Mouse (Mus musculus): ENCODE results near the gene Me3. TPM values are rescaled to one million over a fixed set of nuclear protein-coding genes. Genes with fewer than 3 reads are reported as not detected.

Me3 gene
- polyA plus RNA-seq, 1 experiment from 2014 or later = 2.2 TPM

DNA sequence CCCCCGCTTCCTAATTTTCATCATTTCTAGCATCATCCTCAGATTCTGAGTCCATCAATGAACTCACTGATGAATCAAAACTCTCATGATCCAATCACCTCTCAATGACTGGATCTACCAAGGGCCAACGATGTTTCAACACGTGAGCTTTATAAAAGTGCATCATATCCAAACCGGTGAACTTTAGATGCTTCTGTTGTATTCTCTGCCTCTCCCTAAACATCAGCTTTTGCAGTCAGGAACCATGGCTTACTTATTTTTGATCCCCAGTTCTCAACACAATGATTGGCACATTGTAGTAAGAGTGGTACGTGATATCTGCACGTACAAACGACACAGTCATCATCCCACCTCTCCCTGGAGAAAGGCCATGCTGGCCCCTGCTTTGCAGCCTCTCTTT is 204.5 kb downstream of the Me3 start:
- H3K9ac ChIP-seq (replicated peaks; ENCODE audit: low read depth, low read length) = no peak overlapping the region
- H3K27me3 ChIP-seq (ENCODE audit: control insufficient read depth, insufficient read depth, low read length) = no peaks in the 10 kb centered on the region
- no peaks in the 10 kb centered on the region for H3K9me3 ChIP-seq (ENCODE audit: control insufficient read depth, low read depth, low read length)
- ATAC-seq (ENCODE audit: insufficient number of reproducible peaks, insufficient read depth, low FRiP score, low read depth) = no peak
- no peaks in the 10 kb centered on the region for H3K36me3 ChIP-seq (ENCODE audit: control insufficient read depth, insufficient read depth, low read length)
- no peak overlapping the region for H3K4me3 ChIP-seq (ENCODE audit: low read depth, low read length)
- no peak overlapping the region for H3K27ac ChIP-seq (ENCODE audit: low read length)
- H3K4me2 ChIP-seq (replicated peaks; ENCODE audit: low read depth, low read length) = no peak overlapping the region
- no peaks in the 10 kb centered on the region for H3K4me1 ChIP-seq (ENCODE audit: control insufficient read depth, insufficient read depth, low read length)
- WGBS = 94% methylated on average over 7 of the region's 7 CpGs

GRCm38 (mm10) chr7:89837841-89838240 is 205.6 kb downstream of the Me3 start:
- Histone ChIP-seq H3K4me3 (ENCODE audit: low read depth, low read length) (no peak overlapping the region), H3K9ac (replicated peaks; ENCODE audit: low read depth, low read length) (no peak overlapping the region), H3K9me3 (ENCODE audit: control insufficient read depth, low read depth, low read length) (no peaks in the 10 kb centered on the region), H3K4me1 (ENCODE audit: control insufficient read depth, insufficient read depth, low read length) (no peaks in the 10 kb centered on the region), H3K36me3 (ENCODE audit: control insufficient read depth, insufficient read depth, low read length) (no peaks in the 10 kb centered on the region), H3K27ac (ENCODE audit: low read length) (no peak overlapping the region), H3K4me2 (replicated peaks; ENCODE audit: low read depth, low read length) (no peak overlapping the region), H3K27me3 (ENCODE audit: control insufficient read depth, insufficient read depth, low read length) (no peaks in the 10 kb centered on the region)
- ATAC-seq (ENCODE audit: insufficient number of reproducible peaks, insufficient read depth, low FRiP score, low read depth) = 0 out of 2 replicates have a peak, but pooled peaks have one; percentile 35
- WGBS = 52% methylated on average over 4 of the region's 4 CpGs

GRCm38 (mm10) chr7:89839721-89840120 is 207.5 kb downstream of the Me3 start:
- no peaks in the 10 kb centered on the region for H3K4me1 ChIP-seq (ENCODE audit: control insufficient read depth, insufficient read depth, low read length)
- H3K36me3 ChIP-seq (ENCODE audit: control insufficient read depth, insufficient read depth, low read length) = no peaks in the 10 kb centered on the region
- H3K4me3 ChIP-seq (ENCODE audit: low read depth, low read length) = no peak overlapping the region
- H3K4me2 ChIP-seq (replicated peaks; ENCODE audit: low read depth, low read length) = no peak overlapping the region
- WGBS = 69% methylated on average over 8 of the region's 8 CpGs
- ATAC-seq (ENCODE audit: insufficient number of reproducible peaks, insufficient read depth, low FRiP score, low read depth) = no peak
- H3K9ac ChIP-seq (replicated peaks; ENCODE audit: low read depth, low read length) = no peak overlapping the region
- no peaks in the 10 kb centered on the region for H3K27me3 ChIP-seq (ENCODE audit: control insufficient read depth, insufficient read depth, low read length)
- H3K9me3 ChIP-seq (ENCODE audit: control insufficient read depth, low read depth, low read length) = no peaks in the 10 kb centered on the region
- H3K27ac ChIP-seq (ENCODE audit: low read length) = no peak overlapping the region

- no peak overlapping the region for H3K4me3 ChIP-seq (ENCODE audit: low read depth, low read length)
- H3K4me2 ChIP-seq (replicated peaks; ENCODE audit: low read depth, low read length) = no peak overlapping the region
- ATAC-seq (ENCODE audit: insufficient number of reproducible peaks, insufficient read depth, low FRiP score, low read depth) = peak; percentile 57; the same call in 1 of the 2 replicates
Observed at GRCm38 (mm10) chr7:89841670-89842403, 209.6 kb downstream of the Me3 start.

DNA sequence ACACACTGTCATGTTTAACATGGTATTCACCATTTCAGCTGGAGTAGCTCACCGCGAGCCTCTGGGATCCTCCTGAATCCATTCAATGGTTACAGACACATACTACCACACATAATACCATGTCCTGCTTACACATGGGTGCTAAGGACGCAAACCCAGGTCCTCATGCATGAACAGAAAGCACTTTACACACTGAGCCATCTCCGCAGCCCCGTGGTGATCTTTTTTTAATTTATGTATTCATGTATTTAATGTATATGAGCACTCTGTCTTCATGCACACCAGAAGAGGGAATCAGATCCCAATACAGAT is 210.2 kb downstream of the Me3 start:
- Histone ChIP-seq H3K36me3 (ENCODE audit: control insufficient read depth, insufficient read depth, low read length) (no peaks in the 10 kb centered on the region), H3K4me3 (ENCODE audit: low read depth, low read length) (no peak overlapping the region), H3K9ac (replicated peaks; ENCODE audit: low read depth, low read length) (no peak overlapping the region), H3K4me1 (ENCODE audit: control insufficient read depth, insufficient read depth, low read length) (no peaks in the 10 kb centered on the region), H3K27me3 (ENCODE audit: control insufficient read depth, insufficient read depth, low read length) (no peaks in the 10 kb centered on the region), H3K9me3 (ENCODE audit: control insufficient read depth, low read depth, low read length) (no peaks in the 10 kb centered on the region), H3K4me2 (replicated peaks; ENCODE audit: low read depth, low read length) (no peak overlapping the region), H3K27ac (ENCODE audit: low read length) (no peak overlapping the region)
- 87% methylated on average over 5 of the region's 5 CpGs for WGBS
- no peak for ATAC-seq (ENCODE audit: insufficient number of reproducible peaks, insufficient read depth, low FRiP score, low read depth)

More at GRCm38 (mm10) chr7:89841670-89842403, 209.6 kb downstream of the Me3 start:
- Histone ChIP-seq H3K9ac (replicated peaks; ENCODE audit: low read depth, low read length) (no peak overlapping the region), H3K27me3 (ENCODE audit: control insufficient read depth, insufficient read depth, low read length) (no peaks in the 10 kb centered on the region), H3K27ac (ENCODE audit: low read length) (no peak overlapping the region), H3K36me3 (ENCODE audit: control insufficient read depth, insufficient read depth, low read length) (no peaks in the 10 kb centered on the region), H3K9me3 (ENCODE audit: control insufficient read depth, low read depth, low read length) (no peaks in the 10 kb centered on the region), H3K4me1 (ENCODE audit: control insufficient read depth, insufficient read depth, low read length) (no peaks in the 10 kb centered on the region)
- WGBS = 32% methylated on average over 15 of the region's 15 CpGs

GRCm38 (mm10) chr7:89843121-89843520 is 210.9 kb downstream of the Me3 start:
- Histone ChIP-seq H3K4me2 (replicated peaks; ENCODE audit: low read depth, low read length) (no peak overlapping the region), H3K27me3 (ENCODE audit: control insufficient read depth, insufficient read depth, low read length) (no peaks in the 10 kb centered on the region), H3K4me3 (ENCODE audit: low read depth, low read length) (no peak overlapping the region), H3K27ac (ENCODE audit: low read length) (no peak overlapping the region), H3K36me3 (ENCODE audit: control insufficient read depth, insufficient read depth, low read length) (no peaks in the 10 kb centered on the region), H3K4me1 (ENCODE audit: control insufficient read depth, insufficient read depth, low read length) (no peaks in the 10 kb centered on the region), H3K9ac (replicated peaks; ENCODE audit: low read depth, low read length) (no peak overlapping the region), H3K9me3 (ENCODE audit: control insufficient read depth, low read depth, low read length) (no peaks in the 10 kb centered on the region)
- no peak for ATAC-seq (ENCODE audit: insufficient number of reproducible peaks, insufficient read depth, low FRiP score, low read depth)
- 69% methylated on average over 6 of the region's 6 CpGs for WGBS

GRCm38 (mm10) chr7:89843533-89843932 is 211.3 kb downstream of the Me3 start:
- no peaks in the 10 kb centered on the region for H3K9me3 ChIP-seq (ENCODE audit: control insufficient read depth, low read depth, low read length)
- H3K36me3 ChIP-seq (ENCODE audit: control insufficient read depth, insufficient read depth, low read length) = no peaks in the 10 kb centered on the region
- H3K27ac ChIP-seq (ENCODE audit: low read length) = no peak overlapping the region
- no peak overlapping the region for H3K4me2 ChIP-seq (replicated peaks; ENCODE audit: low read depth, low read length)
- no peaks in the 10 kb centered on the region for H3K4me1 ChIP-seq (ENCODE audit: control insufficient read depth, insufficient read depth, low read length)
- no peak overlapping the region for H3K4me3 ChIP-seq (ENCODE audit: low read depth, low read length)
- no peak for ATAC-seq (ENCODE audit: insufficient number of reproducible peaks, insufficient read depth, low FRiP score, low read depth)
- H3K9ac ChIP-seq (replicated peaks; ENCODE audit: low read depth, low read length) = no peak overlapping the region
- no peaks in the 10 kb centered on the region for H3K27me3 ChIP-seq (ENCODE audit: control insufficient read depth, insufficient read depth, low read length)
- WGBS = 28% methylated on average over 6 of the region's 6 CpGs

DNA sequence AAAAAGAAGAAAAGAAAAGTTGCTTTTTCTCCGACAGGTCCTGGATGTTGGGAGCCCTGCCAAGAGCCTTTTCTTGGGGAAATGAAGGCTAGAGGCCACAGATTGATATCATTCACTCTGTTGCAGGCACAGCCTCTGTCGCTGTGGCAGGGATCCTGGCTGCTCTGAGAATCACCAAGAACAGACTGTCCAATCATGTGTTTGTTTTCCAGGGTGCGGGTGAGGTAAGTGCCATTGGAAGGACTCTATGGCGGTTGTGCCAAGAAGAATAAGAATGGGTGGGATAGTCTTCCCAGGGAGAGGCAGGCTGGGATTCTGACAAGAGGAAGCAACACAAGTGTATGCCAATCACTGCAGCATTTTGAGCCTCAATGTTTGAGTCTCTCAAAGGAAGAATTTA is 213.5 kb downstream of the Me3 start:
- Histone ChIP-seq H3K9me3 (ENCODE audit: control insufficient read depth, low read depth, low read length) (no peaks in the 10 kb centered on the region), H3K9ac (replicated peaks; ENCODE audit: low read depth, low read length) (no peak overlapping the region), H3K27ac (ENCODE audit: low read length) (no peak overlapping the region), H3K36me3 (ENCODE audit: control insufficient read depth, insufficient read depth, low read length) (no peaks in the 10 kb centered on the region), H3K4me1 (ENCODE audit: control insufficient read depth, insufficient read depth, low read length) (no peaks in the 10 kb centered on the region), H3K4me3 (ENCODE audit: low read depth, low read length) (no peak overlapping the region), H3K27me3 (ENCODE audit: control insufficient read depth, insufficient read depth, low read length) (no peaks in the 10 kb centered on the region), H3K4me2 (replicated peaks; ENCODE audit: low read depth, low read length) (no peak overlapping the region)
- 73% methylated on average over 4 of the region's 4 CpGs for WGBS
- ATAC-seq (ENCODE audit: insufficient number of reproducible peaks, insufficient read depth, low FRiP score, low read depth) = no peak

DNA sequence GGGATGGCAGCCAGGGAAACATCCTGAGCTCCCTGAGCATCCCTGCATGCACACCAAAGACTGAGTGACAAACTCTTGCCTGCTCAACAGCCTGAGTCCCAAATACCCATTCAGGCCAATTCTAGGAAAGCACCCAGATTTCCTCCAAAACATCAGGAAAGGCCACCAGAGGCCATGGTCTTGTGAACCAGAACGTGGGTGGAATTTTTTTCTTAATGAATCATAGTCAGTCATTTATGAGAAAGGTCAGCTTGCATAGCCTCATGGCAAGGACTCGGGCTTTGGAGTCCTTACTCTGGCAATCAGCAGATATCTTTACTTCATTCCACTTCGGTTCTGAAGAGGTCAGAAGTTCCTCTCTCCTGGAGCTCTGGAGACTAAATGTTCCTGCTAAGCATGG is 218.3 kb downstream of the Me3 start:
- H3K4me2 ChIP-seq (replicated peaks; ENCODE audit: low read depth, low read length) = no peak overlapping the region
- H3K4me1 ChIP-seq (ENCODE audit: control insufficient read depth, insufficient read depth, low read length) = no peaks in the 10 kb centered on the region
- no peak for ATAC-seq (ENCODE audit: insufficient number of reproducible peaks, insufficient read depth, low FRiP score, low read depth)
- H3K9ac ChIP-seq (replicated peaks; ENCODE audit: low read depth, low read length) = no peak overlapping the region
- no peaks in the 10 kb centered on the region for H3K36me3 ChIP-seq (ENCODE audit: control insufficient read depth, insufficient read depth, low read length)
- WGBS = 61% methylated on average over 3 of the region's 3 CpGs
- no peaks in the 10 kb centered on the region for H3K27me3 ChIP-seq (ENCODE audit: control insufficient read depth, insufficient read depth, low read length)
- H3K27ac ChIP-seq (ENCODE audit: low read length) = no peak overlapping the region
- H3K9me3 ChIP-seq (ENCODE audit: control insufficient read depth, low read depth, low read length) = no peaks in the 10 kb centered on the region
- H3K4me3 ChIP-seq (ENCODE audit: low read depth, low read length) = no peak overlapping the region
